Mouse (Mus musculus) forebrain, embryonic 15.5 days (tissue): ENCODE measurements at regions not wholly inside any gene's neighbourhood (a gene's known extent, or its start where the extent isn't known, plus 50 kb on each side); places are given as distances from the start of the nearest gene placed in this dataset.

Experiments used
- ATAC-seq: fragments of 200-750 bp; cut with Nextera tagmentation; replicated peaks from 2 replicates; pipeline ENCODE4 v1.8.0; 2017; ENCODE audit warnings: mild to moderate bottlenecking, moderate TSS enrichment, moderate library complexity
- H3K27ac ChIP-seq: fragments of 300-500 bp; sonication (generic); replicated peaks from 2 replicates; pipeline ENCODE4 v1.5.1; 2015; ENCODE audit warnings: mild to moderate bottlenecking, inconsistent platforms
- H3K27me3 ChIP-seq: fragments of 300-500 bp; sonication (generic); 2 replicates; pipeline ENCODE4 v1.6.1; 2015; ENCODE audit warnings: inconsistent platforms
- H3K36me3 ChIP-seq: fragments of 300-500 bp; sonication (generic); 2 replicates; pipeline ENCODE4 v1.6.1; 2015; ENCODE audit warnings: mild to moderate bottlenecking, inconsistent platforms
- H3K4me1 ChIP-seq: fragments of 300-500 bp; sonication (generic); 2 replicates; pipeline ENCODE4 v1.6.1; 2015; ENCODE audit warnings: inconsistent platforms
- H3K4me2 ChIP-seq: fragments of 300-500 bp; sonication (generic); replicated peaks from 2 replicates; pipeline ENCODE4 v1.6.1; 2015; ENCODE audit warnings: mild to moderate bottlenecking, inconsistent platforms
- H3K4me3 ChIP-seq: fragments of 300-500 bp; sonication (generic); 2 replicates; pipeline ENCODE4 v1.5.1; 2015; ENCODE audit warnings: mild to moderate bottlenecking, inconsistent platforms
- H3K9ac ChIP-seq: fragments of 300-500 bp; sonication (generic); replicated peaks from 2 replicates; pipeline ENCODE4 v1.6.1; 2015; ENCODE audit warnings: mild to moderate bottlenecking, inconsistent platforms
- H3K9me3 ChIP-seq: fragments of 300-500 bp; sonication (generic); 2 replicates; pipeline ENCODE4 v1.6.1; 2016; ENCODE audit warnings: inconsistent platforms
- WGBS: fragments of 180-500 bp; shearing (Covaris S2); methylation state at CpG from one replicate; pipeline ENCODE4 v1.1.7; 2015; ENCODE audit warnings: mixed read lengths; 5-methylcytosine and 5-hydroxymethylcytosine counted together

DNA sequence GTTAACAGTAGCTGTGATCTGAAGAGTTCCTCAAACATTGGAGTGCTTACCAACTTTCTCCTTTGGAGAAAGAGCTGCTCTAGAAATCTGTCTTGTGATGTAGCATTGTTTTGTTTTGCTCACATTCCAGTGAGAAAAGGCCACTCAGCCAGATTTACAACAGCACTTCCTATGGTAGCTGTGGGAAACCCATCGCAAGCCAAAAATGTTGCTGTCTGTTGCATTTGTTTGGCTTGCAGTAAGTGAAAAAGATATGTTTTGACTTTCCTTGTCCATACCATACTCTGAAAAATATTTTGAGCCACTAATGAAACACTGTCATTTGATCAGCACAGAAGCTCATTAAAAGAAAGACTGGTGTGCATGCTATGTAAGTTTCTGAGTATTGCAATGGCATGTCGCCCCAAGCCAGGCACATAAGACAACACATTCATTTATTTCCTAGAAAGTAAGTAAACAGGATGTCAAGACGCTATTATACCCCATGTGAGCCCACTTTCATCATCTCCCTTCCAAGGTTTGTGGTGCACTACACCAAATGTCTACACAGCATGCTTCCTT is 66.2 kb downstream of the Car2 start:
- Histone ChIP-seq H3K27me3 (no peaks in the 10 kb centered on the region), H3K9me3 (no peaks in the 10 kb centered on the region), H3K36me3 (no peaks in the 10 kb centered on the region), H3K9ac (no peak overlapping the region), H3K4me1 (no peaks in the 10 kb centered on the region), H3K27ac (no peak overlapping the region), H3K4me3 (no peak overlapping the region), H3K4me2 (no peak overlapping the region)
- ATAC-seq, result no peak
- 77% methylated on average over 3 of the region's 3 CpGs for WGBS

DNA sequence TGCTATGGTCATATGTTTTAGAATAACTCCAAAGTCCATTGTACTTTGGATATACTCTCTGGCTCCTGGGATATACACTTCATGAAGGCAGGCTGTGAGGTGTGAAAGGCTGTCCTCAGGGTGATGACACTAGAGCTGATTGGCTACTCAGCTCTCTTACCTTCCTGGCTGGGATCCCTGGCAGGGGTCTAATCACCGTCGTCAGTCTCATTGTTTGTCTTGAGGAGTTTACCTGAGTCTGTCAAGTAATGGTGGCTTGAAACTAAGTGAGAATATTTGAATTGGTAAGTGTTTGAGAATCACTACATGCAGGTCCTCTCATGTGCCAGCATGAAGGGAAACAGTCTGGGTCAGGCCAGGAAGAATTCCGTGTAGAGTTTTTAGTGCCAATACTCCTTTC is 66.9 kb downstream of the Car2 start:
- no peaks in the 10 kb centered on the region for H3K27me3 ChIP-seq
- no peaks in the 10 kb centered on the region for H3K36me3 ChIP-seq
- ATAC-seq, result no peak
- no peak overlapping the region for H3K4me3 ChIP-seq
- no peaks in the 10 kb centered on the region for H3K4me1 ChIP-seq
- H3K4me2 ChIP-seq, result no peak overlapping the region
- no peak overlapping the region for H3K27ac ChIP-seq
- no peak overlapping the region for H3K9ac ChIP-seq
- WGBS, result 52% methylated on average over 3 of the region's 3 CpGs
- no peaks in the 10 kb centered on the region for H3K9me3 ChIP-seq

DNA sequence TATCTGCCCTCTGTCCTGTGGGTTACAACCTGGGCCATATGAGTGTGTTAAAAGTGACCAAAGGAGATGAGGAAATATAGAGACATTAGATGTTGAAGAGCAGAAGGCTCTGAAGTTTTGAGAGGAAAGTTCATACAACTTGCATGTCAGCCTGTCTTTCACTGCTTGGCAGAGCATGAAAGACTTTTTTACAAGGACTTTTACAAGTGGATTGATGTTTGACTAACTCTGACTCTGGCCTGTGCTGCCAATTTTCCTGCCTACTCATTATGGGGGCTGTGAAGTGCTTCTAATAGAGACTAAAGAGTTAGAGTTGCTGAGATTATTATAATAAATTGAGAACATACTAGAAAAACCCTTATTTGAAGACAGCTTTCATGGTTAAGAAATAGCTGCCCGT is 71.4 kb downstream of the Car2 start:
- Histone ChIP-seq H3K9ac (no peak overlapping the region), H3K27me3 (no peaks in the 10 kb centered on the region), H3K4me1 (0 out of 2 replicates have a peak, but pooled peaks cover 3% of the 10 kb centered on the region), H3K4me3 (no peak overlapping the region), H3K4me2 (no peak overlapping the region), H3K36me3 (no peaks in the 10 kb centered on the region), H3K27ac (no peak overlapping the region), H3K9me3 (no peaks in the 10 kb centered on the region)
- WGBS, result 65% methylated on average over 1 of the region's 1 CpGs
- ATAC-seq, result no peak

DNA sequence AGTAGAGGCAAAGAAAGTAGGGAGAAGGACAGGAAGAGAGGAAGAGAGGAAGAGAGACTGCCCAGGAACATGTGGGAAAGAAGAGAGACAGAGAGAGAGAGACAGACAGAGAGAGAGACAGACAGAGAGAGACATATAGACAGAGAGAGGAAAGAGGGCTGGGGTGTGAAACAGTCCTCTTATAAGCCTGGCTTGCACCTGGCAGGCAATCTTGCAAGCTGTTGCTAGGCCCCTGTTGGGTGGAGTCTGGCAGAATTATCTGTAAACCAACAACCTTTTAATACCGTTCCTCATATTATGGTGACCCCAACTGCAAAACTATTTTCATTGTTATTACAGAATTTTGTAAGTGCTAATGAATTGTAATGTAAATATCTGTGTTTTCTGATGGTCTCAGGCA is 72.2 kb downstream of the Car2 start:
- Histone ChIP-seq H3K4me1 (0 out of 2 replicates have a peak, but pooled peaks cover 3% of the 10 kb centered on the region), H3K36me3 (no peaks in the 10 kb centered on the region), H3K4me3 (no peak overlapping the region), H3K27ac (no peak overlapping the region), H3K4me2 (no peak overlapping the region), H3K9ac (no peak overlapping the region), H3K9me3 (no peaks in the 10 kb centered on the region), H3K27me3 (no peaks in the 10 kb centered on the region)
- no peak for ATAC-seq
- 78% methylated on average over 1 of the region's 1 CpGs for WGBS

DNA sequence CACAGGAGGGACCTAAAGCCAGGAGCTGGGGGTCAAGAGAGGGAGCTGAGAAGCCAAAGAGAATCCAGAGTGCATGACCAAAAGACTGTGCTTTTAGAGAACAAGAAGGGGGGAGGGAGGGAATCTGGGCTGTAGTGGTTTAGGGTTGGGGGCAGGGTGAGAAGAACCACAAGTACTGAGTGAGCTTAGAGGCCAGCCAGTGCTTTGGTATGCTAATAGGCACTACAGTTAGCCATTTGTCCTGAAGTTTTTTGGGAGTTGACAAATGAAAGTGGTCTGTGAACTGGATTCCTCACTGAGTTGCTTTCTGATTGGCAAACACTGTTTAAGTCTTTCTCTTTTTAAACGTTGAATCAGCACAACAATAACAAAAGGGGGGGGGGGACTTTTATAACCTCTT is 73.5 kb downstream of the Car2 start:
- WGBS, result 0% methylated on average over 1 of the region's 1 CpGs
- ATAC-seq, result peak; percentile 89
- Histone ChIP-seq H3K27me3 (no peaks in the 10 kb centered on the region), H3K36me3 (no peaks in the 10 kb centered on the region), H3K4me1 (0 out of 2 replicates have a peak, but pooled peaks cover 3% of the 10 kb centered on the region), H3K9me3 (no peaks in the 10 kb centered on the region), H3K4me2 (no peak overlapping the region), H3K4me3 (no peak overlapping the region), H3K27ac (no peak overlapping the region), H3K9ac (no peak overlapping the region)

DNA sequence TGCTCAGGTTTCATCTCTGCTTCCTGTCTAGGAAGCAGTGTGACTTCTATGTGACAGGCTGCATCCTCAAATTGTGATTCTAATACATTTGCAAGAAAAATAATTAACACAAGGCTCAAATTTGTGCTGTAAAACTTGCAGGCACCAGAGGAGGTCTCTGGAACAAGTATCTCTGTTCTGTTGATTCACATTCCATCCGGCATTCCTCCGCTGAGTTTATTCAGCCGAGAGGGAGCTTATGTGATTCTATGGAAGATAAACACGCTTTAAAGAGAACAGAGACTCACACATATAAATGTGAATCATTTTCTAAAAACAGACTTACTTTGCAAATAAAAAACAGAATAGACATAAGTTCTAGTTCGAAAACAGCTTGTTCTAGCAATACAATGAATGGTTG is 78.7 kb downstream of the Car2 start:
- Histone ChIP-seq H3K4me1 (no peaks in the 10 kb centered on the region), H3K36me3 (no peaks in the 10 kb centered on the region), H3K9ac (no peak overlapping the region), H3K9me3 (no peaks in the 10 kb centered on the region), H3K27me3 (no peaks in the 10 kb centered on the region), H3K4me2 (no peak overlapping the region), H3K4me3 (no peak overlapping the region), H3K27ac (no peak overlapping the region)
- no peak for ATAC-seq
- WGBS, result 87% methylated on average over 5 of the region's 5 CpGs

DNA sequence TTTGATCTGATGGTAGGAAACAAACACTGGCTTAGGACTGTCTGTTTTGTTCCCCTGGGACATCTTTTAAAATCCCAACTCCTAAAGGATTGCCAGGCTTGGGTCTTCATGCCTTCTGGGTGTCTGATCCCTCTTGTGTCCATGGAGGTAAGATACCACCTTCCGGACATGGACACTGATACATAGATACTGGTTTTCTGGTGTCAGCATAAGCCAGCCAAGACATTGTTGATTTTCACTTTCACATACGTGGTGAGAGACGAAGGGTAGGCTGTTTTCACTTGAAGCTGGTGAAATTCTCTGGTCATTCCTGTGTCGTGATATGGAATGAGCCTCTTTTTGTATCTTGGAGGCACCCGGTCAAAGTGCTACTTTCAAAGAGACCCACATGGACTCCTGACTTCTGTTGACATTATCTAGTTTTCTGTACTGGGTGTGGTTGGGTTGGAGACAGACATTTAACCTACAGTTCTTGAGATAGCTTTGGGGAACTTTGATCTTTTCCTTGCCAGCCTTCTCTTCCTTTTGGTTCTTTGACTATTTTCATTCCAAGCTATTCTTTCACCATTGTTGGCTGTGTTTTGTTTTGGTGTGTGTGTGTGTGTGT is 79.5 kb downstream of the Car2 start:
- Histone ChIP-seq H3K4me1 (no peaks in the 10 kb centered on the region), H3K4me2 (no peak overlapping the region), H3K27ac (no peak overlapping the region), H3K4me3 (no peak overlapping the region), H3K36me3 (no peaks in the 10 kb centered on the region), H3K9ac (no peak overlapping the region), H3K9me3 (no peaks in the 10 kb centered on the region), H3K27me3 (no peaks in the 10 kb centered on the region)
- no peak for ATAC-seq
- 93% methylated on average over 5 of the region's 5 CpGs for WGBS

DNA sequence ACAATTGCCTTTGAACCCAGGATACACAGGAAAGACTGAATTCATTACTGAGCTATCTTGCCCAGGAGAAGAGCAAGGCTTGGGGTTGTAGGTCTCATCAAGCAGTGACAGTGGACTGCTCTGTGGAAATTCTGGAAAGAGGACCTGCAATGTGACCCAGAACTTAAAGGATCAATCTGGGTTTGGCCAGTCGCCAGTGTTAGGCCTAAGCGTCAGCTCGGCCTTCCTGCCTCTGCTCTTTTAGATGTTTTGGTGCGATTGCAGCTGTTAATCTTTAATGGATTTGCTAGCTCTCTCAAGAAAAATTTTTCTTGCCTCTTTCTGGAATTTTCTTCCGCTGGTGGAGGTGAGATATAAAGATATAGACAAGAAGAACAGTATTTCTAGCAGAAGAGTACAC is 81.2 kb downstream of the Car2 start:
- WGBS, result 91% methylated on average over 5 of the region's 5 CpGs
- Histone ChIP-seq H3K27ac (no peak overlapping the region), H3K4me1 (no peaks in the 10 kb centered on the region), H3K4me3 (no peak overlapping the region), H3K27me3 (no peaks in the 10 kb centered on the region), H3K9ac (no peak overlapping the region), H3K9me3 (no peaks in the 10 kb centered on the region), H3K36me3 (no peaks in the 10 kb centered on the region), H3K4me2 (no peak overlapping the region)
- ATAC-seq, result no peak

DNA sequence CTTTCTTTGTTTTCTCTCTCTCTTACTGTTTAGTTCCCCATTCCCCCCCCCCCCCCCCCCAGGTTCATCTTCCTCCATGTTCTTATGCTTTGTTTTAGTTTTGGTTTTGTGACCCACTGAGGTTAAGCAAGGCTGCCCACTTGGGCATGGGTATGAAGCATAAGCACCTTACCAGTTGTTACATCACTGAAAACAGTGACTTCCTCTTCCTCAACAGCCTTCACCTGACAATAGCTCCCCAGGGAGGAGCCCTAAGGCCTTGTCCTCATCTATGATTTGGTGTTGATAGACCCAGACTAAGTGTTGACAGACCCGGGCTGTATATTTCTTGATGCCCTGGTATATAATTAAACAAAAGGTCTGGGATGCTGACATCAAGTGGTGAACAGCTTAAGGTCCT is 82.3 kb downstream of the Car2 start:
- Histone ChIP-seq H3K27me3 (no peaks in the 10 kb centered on the region), H3K9me3 (no peaks in the 10 kb centered on the region), H3K4me1 (no peaks in the 10 kb centered on the region), H3K9ac (no peak overlapping the region), H3K27ac (no peak overlapping the region), H3K36me3 (no peaks in the 10 kb centered on the region), H3K4me2 (no peak overlapping the region), H3K4me3 (no peak overlapping the region)
- 81% methylated on average over 1 of the region's 1 CpGs for WGBS
- ATAC-seq, result no peak

DNA sequence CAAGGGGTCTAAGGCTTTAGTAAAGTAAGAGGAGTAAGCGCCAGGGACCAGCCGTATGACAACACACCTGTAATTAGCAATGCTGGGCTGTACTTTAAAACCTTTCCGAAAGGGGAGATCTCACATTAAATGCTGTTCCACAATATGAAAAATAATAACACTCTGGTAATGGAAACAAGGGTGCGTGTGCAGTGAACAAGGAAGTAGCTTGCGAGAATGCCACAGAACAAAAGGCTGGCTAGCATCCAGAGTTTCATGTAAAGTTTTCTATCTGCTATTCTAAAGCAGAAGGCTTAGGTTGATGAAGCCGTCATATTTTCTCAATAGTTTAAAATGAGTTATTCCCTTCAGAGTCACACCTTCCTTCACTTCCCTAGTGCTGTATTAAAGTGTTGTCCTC is 83.6 kb downstream of the Car2 start:
- Histone ChIP-seq H3K36me3 (no peaks in the 10 kb centered on the region), H3K4me1 (no peaks in the 10 kb centered on the region), H3K4me3 (no peak overlapping the region), H3K27me3 (no peaks in the 10 kb centered on the region), H3K27ac (no peak overlapping the region), H3K4me2 (no peak overlapping the region), H3K9me3 (no peaks in the 10 kb centered on the region), H3K9ac (no peak overlapping the region)
- no peak for ATAC-seq
- WGBS, result 82% methylated on average over 6 of the region's 6 CpGs

DNA sequence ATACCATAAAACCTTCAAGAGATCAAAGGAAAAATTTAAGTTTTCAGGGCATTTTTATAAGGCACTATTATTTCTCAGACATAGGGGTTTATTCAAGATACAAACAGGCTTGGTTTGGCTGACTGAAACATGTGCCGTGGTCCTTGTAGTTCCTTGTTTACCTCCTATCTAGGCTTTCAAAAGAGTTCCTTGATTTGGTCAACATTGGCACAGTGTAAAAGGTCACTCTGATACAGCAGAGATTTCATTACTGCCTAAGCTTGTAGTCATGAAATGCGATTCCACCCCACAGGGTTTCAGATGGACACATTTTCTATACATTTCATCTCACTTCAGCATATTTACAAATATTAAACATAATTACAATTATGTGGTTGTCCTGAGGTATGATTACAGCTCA is 85.6 kb downstream of the Car2 start:
- Histone ChIP-seq H3K4me3 (no peak overlapping the region), H3K4me2 (no peak overlapping the region), H3K9ac (no peak overlapping the region), H3K27ac (no peak overlapping the region), H3K9me3 (no peaks in the 10 kb centered on the region), H3K36me3 (no peaks in the 10 kb centered on the region), H3K4me1 (no peaks in the 10 kb centered on the region), H3K27me3 (no peaks in the 10 kb centered on the region)
- no peak for ATAC-seq
- 87% methylated on average over 2 of the region's 2 CpGs for WGBS

DNA sequence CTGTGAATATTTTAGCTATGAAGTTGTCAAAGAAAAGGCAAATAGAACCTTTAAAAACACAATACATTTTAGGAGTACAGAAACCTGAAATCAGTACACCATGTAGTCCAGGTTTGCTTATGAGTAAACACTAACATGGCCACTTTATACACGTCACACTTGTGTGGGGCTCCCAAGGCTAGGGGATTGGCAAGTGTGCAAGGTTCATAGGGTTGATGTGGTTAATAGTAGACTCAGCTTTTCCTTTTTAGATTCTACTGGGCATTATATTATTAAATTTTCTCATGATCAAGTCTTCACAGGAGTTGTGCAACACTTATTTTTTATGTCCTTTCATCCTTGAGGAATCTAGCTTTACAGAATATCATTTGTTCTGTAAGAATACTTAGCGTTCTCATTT is 88.7 kb downstream of the Car2 start:
- Histone ChIP-seq H3K36me3 (no peaks in the 10 kb centered on the region), H3K9me3 (no peaks in the 10 kb centered on the region), H3K27ac (no peak overlapping the region), H3K4me3 (no peak overlapping the region), H3K4me1 (no peaks in the 10 kb centered on the region), H3K27me3 (no peaks in the 10 kb centered on the region), H3K4me2 (no peak overlapping the region), H3K9ac (no peak overlapping the region)
- no peak for ATAC-seq
- 93% methylated on average over 2 of the region's 2 CpGs for WGBS

DNA sequence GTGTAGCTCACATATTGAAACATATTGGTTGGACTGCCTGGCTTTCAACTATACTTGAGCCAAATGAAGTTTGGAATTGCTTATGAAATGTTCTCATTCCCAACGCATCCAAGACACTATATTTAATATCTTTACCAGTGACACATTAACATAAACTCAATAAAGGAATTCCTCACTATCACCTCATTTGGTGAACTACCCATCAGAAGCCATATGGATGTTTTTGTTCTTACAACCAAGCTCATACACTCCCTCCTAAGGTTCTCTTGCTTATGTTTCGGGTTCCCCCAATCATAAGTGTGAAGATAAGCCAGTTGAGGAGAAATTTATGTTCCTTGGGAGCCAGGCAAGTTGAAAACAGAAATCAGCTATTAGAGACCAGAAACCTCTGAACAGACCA is 89.1 kb downstream of the Car2 start:
- ATAC-seq, result no peak
- H3K36me3 ChIP-seq, result no peaks in the 10 kb centered on the region
- WGBS, result 90% methylated on average over 2 of the region's 2 CpGs
- H3K4me2 ChIP-seq, result no peak overlapping the region
- no peak overlapping the region for H3K9ac ChIP-seq
- H3K27me3 ChIP-seq, result no peaks in the 10 kb centered on the region
- H3K9me3 ChIP-seq, result no peaks in the 10 kb centered on the region
- H3K27ac ChIP-seq, result no peak overlapping the region
- H3K4me1 ChIP-seq, result no peaks in the 10 kb centered on the region
- H3K4me3 ChIP-seq, result no peak overlapping the region
